Mouse (Mus musculus) erythroid progenitor cell, adult 5-6 weeks (primary cell): Measurements from ENCODE around the gene Ggcx. TPM values are rescaled to one million over a fixed set of nuclear protein-coding genes. Genes with fewer than 3 reads are reported as not detected.
"Not testable (repeated sequence)": the region's sequence is repeated elsewhere in the genome, so short reads cannot be mapped to it uniquely, and the experiment has no call there.

Experiments used
- ATAC-seq: replicated peaks from 2 replicates; pipeline ENCODE4 v1.8.0; 2016; ENCODE audit warnings: moderate number of reproducible peaks, mild to moderate bottlenecking, moderate TSS enrichment, inconsistent platforms; ENCODE audit not compliant: poor library complexity, low FRiP score, severe bottlenecking
- total RNA-seq, 2 experiments: library from RNA; stranded (forward) in 1 of 2; stranded (reverse) in 1 of 2; fragments of 150-400 nt in 1 of 2; fragments of 186-747, 209-891 nt in 1 of 2; gene quantifications; 2 replicates each; pipeline versions ENCODE4 v1.2.3 to v1.2.4; 2015 to 2017; ENCODE audit warnings: low replicate concordance in 2 of 2

The Ggcx gene
- total RNA-seq, 2 experiments from 2014 or later, result 2.6 to 7.1 TPM

GRCm38 (mm10) chr6:72419806-72420205, 5.7 kb downstream of the Ggcx start:
- ATAC-seq, result no peak

GRCm38 (mm10) chr6:72420901-72421300, 6.8 kb downstream of the Ggcx start:
- ATAC-seq, result no peak

GRCm38 (mm10) chr6:72425646-72426045, 11.5 kb downstream of the Ggcx start:
- no peak for ATAC-seq

GRCm38 (mm10) chr6:72428036-72428435, 13.9 kb downstream of the Ggcx start:
- ATAC-seq, result peak; percentile 70

GRCm38 (mm10) chr6:72429061-72429842, 15.1 kb downstream of the Ggcx start:
- no peak for ATAC-seq

- no peak for ATAC-seq
Observed at GRCm38 (mm10) chr6:72430989-72431921, 17.1 kb downstream of the Ggcx start.

GRCm38 (mm10) chr6:72432153-72432552, 18.0 kb downstream of the Ggcx start:
- no peak for ATAC-seq

GRCm38 (mm10) chr6:72438226-72438625, 24.1 kb downstream of the Ggcx start:
- no peak for ATAC-seq

- peak; percentile 41 for ATAC-seq
Observed at GRCm38 (mm10) chr6:72438862-72439354, 24.8 kb downstream of the Ggcx start.

- peak; percentile 83 for ATAC-seq
Observed at GRCm38 (mm10) chr6:72439355-72440185, 25.5 kb downstream of the Ggcx start, which contains the start of gene Mat2a. TSS of gene Mat2a (minus strand) at chr6:72439558.

- ATAC-seq, result peak; percentile 32
Observed at GRCm38 (mm10) chr6:72440186-72440990, 26.3 kb downstream of the Ggcx start.

- no peak for ATAC-seq
Observed at GRCm38 (mm10) chr6:72442921-72443604, 29.0 kb downstream of the Ggcx start.

- ATAC-seq, result no peak
Observed at GRCm38 (mm10) chr6:72445011-72445410, 30.9 kb downstream of the Ggcx start.

GRCm38 (mm10) chr6:72447487-72447886, 33.4 kb downstream of the Ggcx start:
- ATAC-seq, result no peak

GRCm38 (mm10) chr6:72451778-72452177, 37.7 kb downstream of the Ggcx start:
- ATAC-seq, result not testable (repeated sequence)

- ATAC-seq, result no peak
Observed at GRCm38 (mm10) chr6:72452329-72452728, 38.2 kb downstream of the Ggcx start.

GRCm38 (mm10) chr6:72453578-72453977, 39.5 kb downstream of the Ggcx start:
- ATAC-seq, result no peak

GRCm38 (mm10) chr6:72454072-72454746, 40.1 kb downstream of the Ggcx start:
- peak; percentile 91 for ATAC-seq
